In the genomic region with DNA sequence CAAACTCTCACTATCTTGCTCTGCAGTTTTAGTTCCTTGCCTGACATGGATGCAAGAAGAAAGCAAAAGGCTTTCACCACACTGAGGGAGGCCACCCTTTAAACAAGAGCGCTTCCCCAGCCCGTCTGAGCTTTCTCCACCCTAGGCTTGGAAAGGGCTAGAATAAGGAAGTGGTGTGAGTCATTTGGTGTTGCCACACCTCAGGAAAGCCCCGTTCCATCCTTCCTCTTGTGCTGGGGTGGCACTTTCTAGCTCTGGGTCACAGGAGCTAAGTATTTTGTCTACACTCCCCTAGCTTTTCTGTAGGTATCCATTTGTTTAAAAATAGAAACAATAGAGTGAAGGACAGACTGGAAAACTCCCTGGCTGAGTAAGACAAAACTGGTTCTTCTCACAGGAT, we compare ENCODE assay signal across 12 mouse cellular contexts.
DNase-seq lines count a peak whose midpoint lies in the region; ATAC-seq and TF ChIP-seq lines count a peak whose summit lies in the region.
"Had no signal": no experiment of that assay in that cellular context is flagged by ENCODE, and none has a peak within 500 bp of the region (broad histone marks: within the 10 kb centered on the region; RNA-seq: fewer than 3 reads in every experiment).

No protein-coding gene starts in this region.

- intact Hi-C loops in gastrocnemius, adult 2 months (cut with DNase I): no loop called here

- no peak overlapping the region for H3K4me3 ChIP-seq in gastrocnemius, adult 2 months
- no peak overlapping the region for H3K4me3 ChIP-seq in neural tube, embryonic 15.5 days (replicated peaks)
- H3K4me3 ChIP-seq in hindbrain, embryonic 12.5 days: no peak overlapping the region
- H3K4me3 ChIP-seq: forebrain, embryonic 13.5 days had no signal

- H3K36me3 ChIP-seq in neural tube, embryonic 15.5 days: no peaks in the 10 kb centered on the region
- H3K36me3 ChIP-seq in hindbrain, embryonic 12.5 days: no peaks in the 10 kb centered on the region

- ATAC-seq in common myeloid progenitor, adult 5-6 weeks (replicated peaks; ENCODE audit: low read depth, poor library complexity, severe bottlenecking): peak; percentile 100
- no peak for ATAC-seq in neural tube, embryonic 15.5 days (ENCODE audit: low FRiP score)
- ATAC-seq in hindbrain, embryonic 12.5 days (ENCODE audit: low FRiP score): no peak
- ATAC-seq: forebrain, embryonic 13.5 days had no signal

- H3K27me3 ChIP-seq in neural tube, embryonic 15.5 days (replicated peaks): no peaks in the 10 kb centered on the region
- H3K27me3 ChIP-seq in hindbrain, embryonic 12.5 days: no peaks in the 10 kb centered on the region
- H3K27me3 ChIP-seq: forebrain, embryonic 13.5 days had no signal

- H3K27ac ChIP-seq in gastrocnemius, adult 2 months: no peak overlapping the region
- no peak overlapping the region for H3K27ac ChIP-seq in neural tube, embryonic 15.5 days (replicated peaks)
- no peak overlapping the region for H3K27ac ChIP-seq in hindbrain, embryonic 12.5 days
- H3K27ac ChIP-seq: forebrain, embryonic 13.5 days had no signal

- no peaks in the 10 kb centered on the region for H3K9me3 ChIP-seq in neural tube, embryonic 15.5 days (replicated peaks)
- H3K9me3 ChIP-seq in hindbrain, embryonic 12.5 days (replicated peaks): peaks cover 9% of the 10 kb centered on the region; the same call in 1 of the 2 replicates

- TF ChIP-seq CTCF in gastrocnemius, adult 2 months (IDR thresholded peaks at IDR 0.05): no peak

- 85% methylated on average over 3 of the region's 3 CpGs for WGBS in neural tube, embryonic 15.5 days
- WGBS in hindbrain, embryonic 12.5 days: 88% methylated on average over 3 of the region's 3 CpGs

- H3K4me2 ChIP-seq in neural tube, embryonic 15.5 days: no peak overlapping the region
- no peak overlapping the region for H3K4me2 ChIP-seq in hindbrain, embryonic 12.5 days (replicated peaks)
- H3K4me2 ChIP-seq: forebrain, embryonic 13.5 days had no signal

- peak; percentile 34 for DNase-seq in gastrocnemius, adult 2 months
- no peak for DNase-seq in gastrocnemius, adult 8-10 months (ENCODE audit: low spot score in 2 of 2)
- peak; percentile 96 for DNase-seq in 416B (ENCODE audit: low read depth)
- DNase-seq in lung, postnatal 4 days: peak; percentile 62 to 70
- no peak for DNase-seq in retina, postnatal 1 day
- DNase-seq: cerebellum, adult 2 months; kidney, adult 18-20 months; thymus, postnatal 4 days had no signal

- no peak overlapping the region for H3K9ac ChIP-seq in neural tube, embryonic 15.5 days (replicated peaks)
- no peak overlapping the region for H3K9ac ChIP-seq in hindbrain, embryonic 12.5 days
- H3K9ac ChIP-seq: forebrain, embryonic 13.5 days had no signal

- H3K4me1 ChIP-seq in neural tube, embryonic 15.5 days: no peaks in the 10 kb centered on the region
- H3K4me1 ChIP-seq in hindbrain, embryonic 12.5 days: no peaks in the 10 kb centered on the region
- H3K4me1 ChIP-seq: forebrain, embryonic 13.5 days had no signal

Comparison
In these comparisons a context has a peak if more than half of its experiments do, and no peak if none do; other contexts are left out.
1. DNase-seq: peak in gastrocnemius, adult 2 months (single experiment), 416B (single experiment) and lung, postnatal 4 days (2 of 2); none in gastrocnemius, adult 8-10 months (0 of 2) and retina, postnatal 1 day (single experiment).